Mouse (Mus musculus) Patski (cell line): ENCODE results near the gene Tstd1. TPM values are rescaled to one million over a fixed set of nuclear protein-coding genes. Genes with fewer than 3 reads are reported as not detected.

Source experiments
- ATAC-seq: fragments of 100-300 bp; one replicate; pipeline ENCODE4 v1.8.0; 2021
- CTCF ChIA-PET: fragments of 350-600 bp; sonication (Branson Sonifier 250); formaldehyde crosslinking; loops from one replicate; lab custom pipeline; 2022; ENCODE audit warnings: inconsistent platforms; lab: Charles Lee
- POLR2A ChIA-PET: fragments of 350-600 bp; sonication (Branson Sonifier 250); formaldehyde crosslinking; loops from one replicate; lab custom pipeline; 2022; ENCODE audit warnings: antibody characterized with exemption, inconsistent platforms; lab: Charles Lee
- DNase-seq: peaks from one replicate; pipeline ENCODE4 v3.0.0-alpha.2; 2011; ENCODE audit warnings: low read depth, low spot score
- H3K27me3 ChIP-seq: fragments of 371-371 bp; one replicate; pipeline ENCODE4 v1.5.1; 2021
- CTCF ChIP-seq: fragments of 100-300 bp; IDR thresholded peaks from one replicate; pipeline ENCODE4 v1.5.1; 2021
- in situ Hi-C: fragments of 300-500 bp; cut with MboI; formaldehyde crosslinking; loops from 3 replicates; pipeline ENCODE4 v1.11.1; 2018; ENCODE audit warnings: low pct_unique_long_range_greater_than_20kb, mixed read lengths
- polyA plus RNA-seq: library from polyadenylated mRNA; unstranded; gene quantifications from one replicate; pipeline ENCODE4 v1.2.3, GENCODE M21; 2021

Tstd1 gene
- polyA plus RNA-seq, 1 experiment from 2014 or later: 1.2 TPM

DNA sequence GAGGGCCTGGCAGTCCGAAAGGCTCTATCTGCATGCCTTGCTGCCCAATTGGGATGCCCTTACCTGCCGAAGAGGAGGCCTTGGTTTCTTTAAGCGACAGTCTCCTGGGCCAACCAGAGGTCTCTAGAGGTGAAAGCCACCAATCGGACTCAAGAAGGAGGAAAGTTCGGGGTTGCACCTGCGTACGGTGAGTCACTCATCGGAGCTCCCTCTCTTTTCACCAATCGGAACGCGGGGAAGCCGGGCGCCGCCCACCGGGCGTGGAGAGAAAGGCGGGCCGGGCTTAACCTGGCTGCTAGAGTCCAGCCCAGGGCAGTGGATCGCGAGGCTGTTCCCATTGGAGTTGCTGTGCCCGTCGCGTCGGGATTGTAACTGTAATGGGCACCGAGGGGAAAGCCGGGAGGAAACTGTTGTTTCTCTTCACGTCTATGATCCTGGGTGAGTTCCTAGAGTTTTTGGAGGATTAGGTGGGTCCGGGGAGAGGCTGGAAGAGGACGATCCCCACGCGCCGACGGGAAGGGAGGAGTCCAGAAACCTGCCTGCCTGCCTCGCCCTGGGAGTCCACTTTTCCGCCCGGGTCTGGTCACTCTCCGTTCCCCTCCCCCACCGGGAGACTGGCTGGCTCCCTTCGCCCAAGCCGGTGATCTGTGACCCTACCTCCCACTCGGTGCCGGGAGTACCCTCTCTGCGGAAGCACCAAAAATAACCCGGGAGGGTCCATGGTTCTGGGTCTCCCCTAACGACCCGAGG lies 18.8 kb downstream of the Tstd1 start, which contains the start of gene F11r:
TSS of gene F11r (plus strand) at position 272 of the 750 bp plus-strand sequence.
- ATAC-seq (peak; percentile 92), DNase-seq (no peak)
- ChIA-PET POLR2A (no interaction called here), CTCF (interaction anchor here (1.1 kb wide), 1 partner anchor 33 kb away, joined by 4 read pairs; no protein-coding TSS in a partner anchor)
- no peaks in the 10 kb centered on the region for H3K27me3 ChIP-seq
- in situ Hi-C loops: no loop called here
- TF ChIP-seq CTCF: no peak

DNA sequence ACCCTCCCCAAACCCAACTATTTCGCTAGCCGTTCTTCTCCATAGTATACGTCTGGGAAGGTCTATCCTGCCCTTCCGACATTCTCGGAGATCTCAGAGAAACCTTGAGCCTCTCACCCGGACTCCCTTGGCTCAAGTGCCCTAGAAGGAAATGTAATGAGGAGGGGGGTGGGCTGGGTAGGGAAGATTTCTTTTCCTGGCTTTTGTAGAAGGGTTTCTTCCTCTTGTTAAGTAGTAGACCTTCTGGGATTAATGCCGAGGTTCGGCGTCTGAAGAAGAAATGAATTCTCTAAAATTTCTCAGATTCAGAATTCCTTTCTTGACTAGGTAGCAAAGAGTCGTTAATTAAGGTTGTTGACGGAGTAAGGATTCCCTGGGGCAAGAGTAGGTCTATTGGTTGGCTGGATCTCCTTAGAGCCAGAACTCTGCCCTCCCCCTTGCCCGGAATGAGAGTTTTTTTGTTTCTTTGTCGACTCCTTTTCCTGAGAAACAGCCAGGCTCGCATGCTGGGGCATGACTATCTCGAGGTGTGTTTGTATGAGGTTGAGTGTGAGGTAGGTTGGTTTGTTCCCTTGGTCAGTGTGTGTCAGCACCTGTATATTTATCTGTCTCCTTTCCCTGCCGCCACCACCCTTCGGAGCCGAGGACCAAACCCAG lies 19.5 kb downstream of the Tstd1 start:
- DNase-seq: no peak
- in situ Hi-C loops: no loop called here
- POLR2A ChIA-PET: no interaction called here
- CTCF ChIA-PET: no interaction called here
- no peak for TF ChIP-seq CTCF
- no peak for ATAC-seq
- no peaks in the 10 kb centered on the region for H3K27me3 ChIP-seq

DNA sequence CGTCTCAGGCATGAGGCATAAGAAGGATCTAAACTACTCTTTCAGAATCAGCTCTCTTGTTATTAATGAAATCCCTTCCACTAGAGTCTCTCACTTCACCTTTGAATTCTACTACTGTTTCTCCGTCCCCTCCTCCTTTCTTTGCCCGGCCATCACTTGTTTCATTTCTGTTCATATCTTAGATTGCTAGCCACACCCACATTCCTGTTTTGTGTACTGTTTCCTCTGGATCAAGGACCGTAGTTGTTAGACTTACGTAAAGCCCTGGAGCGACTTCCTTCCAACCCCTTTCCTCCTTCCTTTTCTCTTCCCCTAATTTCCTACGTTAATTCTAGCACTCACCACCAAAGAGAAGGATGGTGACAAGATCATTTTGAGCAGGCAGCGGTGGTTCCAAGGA lies 20.4 kb downstream of the Tstd1 start:
- POLR2A ChIA-PET: interaction anchor here (1.1 to 1.4 kb wide), 2 partner anchors 14 to 26 kb away, joined by 3 to 5 read pairs; no protein-coding TSS in a partner anchor
- DNase-seq (no peak), ATAC-seq (no peak)

DNA sequence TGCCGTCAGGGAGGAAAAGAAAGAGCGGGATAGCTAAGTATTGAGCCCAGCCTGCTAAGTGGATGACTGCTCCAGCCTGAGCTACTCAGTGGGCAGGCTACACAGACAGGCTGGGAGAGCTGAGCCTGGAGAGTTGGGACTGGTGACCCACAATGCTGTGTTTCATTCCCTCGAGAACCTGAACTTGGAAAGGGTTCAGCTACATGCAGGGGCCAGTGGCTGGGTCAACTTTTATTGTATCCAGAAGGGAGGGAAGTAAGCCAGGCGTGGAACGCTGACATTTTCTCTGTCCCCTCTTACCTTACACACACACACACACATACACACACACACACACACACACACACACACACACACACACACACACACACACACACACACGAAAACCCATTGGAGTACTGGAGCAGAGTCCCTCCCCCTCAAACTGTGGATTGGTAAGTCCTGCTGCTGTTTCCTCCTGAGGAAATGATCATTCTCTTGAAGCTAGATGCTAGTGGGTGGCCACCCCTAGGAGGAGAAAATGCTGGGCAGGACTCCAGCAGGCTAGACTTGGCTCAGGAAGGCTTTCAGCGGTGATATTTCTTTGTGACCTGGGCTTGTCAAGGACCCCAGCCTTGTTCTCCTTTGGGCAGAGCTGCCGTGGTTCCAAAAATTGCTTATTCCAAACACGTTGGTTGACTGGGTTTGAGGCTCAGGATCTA lies 21.5 kb downstream of the Tstd1 start:
- ATAC-seq: no peak
- ChIA-PET POLR2A (interaction anchor here (0.7 to 1.9 kb wide), 4 partner anchors 15 to 197 kb away, joined by 3 to 5 read pairs (median 4); no protein-coding TSS in a partner anchor), CTCF (interaction anchor here (1.1 to 3.2 kb wide), 3 partner anchors 26 to 59 kb away, joined by 3 to 10 read pairs (median 3); no protein-coding TSS in a partner anchor)
- no peak for DNase-seq
- in situ Hi-C loops: no loop called here
- H3K27me3 ChIP-seq: no peaks in the 10 kb centered on the region
- TF ChIP-seq CTCF: no peak

More for the DNA sequence above, 20.4 kb downstream of the Tstd1 start:
- CTCF ChIA-PET: interaction anchor here (1.2 to 3.2 kb wide), 2 partner anchors 31 to 58 kb away, joined by 3 to 10 read pairs; no protein-coding TSS in a partner anchor
- in situ Hi-C loops: no loop called here
- no peaks in the 10 kb centered on the region for H3K27me3 ChIP-seq
- no peak for TF ChIP-seq CTCF

DNA sequence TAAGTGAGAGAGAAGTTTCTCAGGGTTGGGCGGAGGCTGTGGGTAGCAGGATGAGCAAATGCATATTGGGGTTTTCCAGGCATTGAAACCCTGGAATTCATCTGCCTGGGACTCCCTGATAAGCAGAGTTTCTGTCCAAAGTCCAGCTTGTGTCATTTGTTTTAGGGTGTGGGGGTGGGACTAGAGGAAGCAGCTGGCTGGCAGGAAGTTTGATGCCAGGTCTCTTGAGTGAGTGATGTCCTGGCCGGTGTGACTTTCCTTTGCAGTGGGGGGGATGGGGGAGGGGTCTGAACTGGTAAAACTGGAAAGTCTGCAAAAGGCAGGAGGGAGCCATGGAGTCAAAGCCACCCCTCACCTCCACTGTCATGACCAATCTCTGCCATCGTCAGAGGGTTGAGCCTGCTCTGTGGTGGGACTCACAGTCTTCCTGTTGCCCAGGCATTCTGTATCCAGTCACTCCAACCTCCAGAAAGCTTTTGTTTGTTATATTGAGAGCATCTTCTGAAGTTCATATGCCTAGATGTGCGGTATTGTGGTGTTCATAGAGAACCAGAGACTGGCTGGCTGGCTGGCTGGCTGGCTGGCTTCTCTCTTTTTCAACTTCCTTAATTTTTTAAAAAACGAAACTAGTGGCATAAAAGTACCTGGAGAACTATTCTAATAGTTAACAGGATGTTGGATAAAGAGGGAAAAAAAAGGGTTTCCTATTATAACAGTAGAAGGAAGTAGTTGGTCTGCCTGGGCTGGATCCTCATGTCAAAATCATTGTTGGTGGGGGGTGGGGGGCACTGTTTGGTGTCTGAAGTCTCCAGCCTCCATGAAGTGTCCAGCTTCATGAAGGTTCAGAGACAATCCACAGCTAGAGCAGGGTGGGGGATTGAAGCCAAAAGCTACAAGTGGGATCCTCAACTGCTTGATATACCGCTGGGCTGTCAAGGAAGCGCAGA lies 23.1 kb downstream of the Tstd1 start:
- no peak for DNase-seq
- POLR2A ChIA-PET: interaction anchor here (0.6 kb wide), 1 partner anchor 16 kb away, joined by 3 read pairs; no protein-coding TSS in a partner anchor

DNA sequence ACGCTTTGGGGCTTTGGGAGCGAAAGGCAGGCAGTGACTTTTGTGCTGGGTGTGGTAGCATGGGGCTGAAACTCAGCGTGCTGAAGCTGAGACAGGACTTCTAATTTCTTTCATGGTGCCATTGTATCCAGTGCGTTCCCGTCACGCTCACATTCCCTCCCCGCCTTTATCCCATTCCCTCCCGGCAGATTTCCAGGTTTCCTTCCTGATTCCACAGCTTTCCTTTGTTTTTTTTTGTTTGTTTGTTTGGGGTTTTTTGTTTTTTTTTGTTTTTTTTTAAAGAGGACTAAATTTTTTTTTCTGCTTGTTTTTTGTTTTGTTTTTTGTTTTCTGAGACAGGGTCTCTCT lies 23.7 kb downstream of the Tstd1 start:
- in situ Hi-C loops: no loop called here

More for the DNA sequence above, 23.1 kb downstream of the Tstd1 start:
- no peak for ATAC-seq
- CTCF ChIA-PET: interaction anchor here (0.9 to 3.2 kb wide), 3 partner anchors 28 to 31 kb away, joined by 4 to 10 read pairs (median 4); partner anchors contain the start of gene Usf1
- H3K27me3 ChIP-seq: no peaks in the 10 kb centered on the region
- in situ Hi-C loops: no loop called here
- TF ChIP-seq CTCF: no peak

DNA sequence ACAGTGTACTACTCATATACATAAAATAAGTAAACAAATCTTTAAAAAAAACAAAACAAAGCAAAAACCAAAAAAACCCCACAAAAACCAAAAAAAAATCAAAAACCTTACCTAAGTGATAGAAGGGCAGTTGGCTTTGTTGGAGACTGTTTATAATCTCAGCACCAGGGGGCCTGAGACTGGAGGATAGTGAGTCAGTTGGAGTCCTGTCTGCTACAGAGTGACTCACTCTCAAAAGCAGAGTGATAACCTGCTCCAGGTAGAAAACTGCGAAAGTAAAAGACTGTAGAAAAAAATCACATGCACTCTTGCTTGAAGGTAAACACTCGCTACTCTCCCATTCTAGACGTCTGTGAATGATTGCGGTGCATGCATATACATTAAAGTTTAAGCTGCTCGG lies 26.4 kb downstream of the Tstd1 start:
- no peak for DNase-seq
- peak; percentile 71 for ATAC-seq
- CTCF ChIA-PET: no interaction called here
- in situ Hi-C loops: no loop called here
- H3K27me3 ChIP-seq: no peaks in the 10 kb centered on the region
- no peak for TF ChIP-seq CTCF
- POLR2A ChIA-PET: no interaction called here

More for the DNA sequence above, 23.7 kb downstream of the Tstd1 start:
- no peaks in the 10 kb centered on the region for H3K27me3 ChIP-seq
- no peak for TF ChIP-seq CTCF
- ChIA-PET CTCF (interaction anchor here (0.9 to 1.1 kb wide), 2 partner anchors 28 to 31 kb away, joined by 4 read pairs; partner anchors contain the start of gene Usf1), POLR2A (no interaction called here)
- DNase-seq (no peak), ATAC-seq (no peak)

DNA sequence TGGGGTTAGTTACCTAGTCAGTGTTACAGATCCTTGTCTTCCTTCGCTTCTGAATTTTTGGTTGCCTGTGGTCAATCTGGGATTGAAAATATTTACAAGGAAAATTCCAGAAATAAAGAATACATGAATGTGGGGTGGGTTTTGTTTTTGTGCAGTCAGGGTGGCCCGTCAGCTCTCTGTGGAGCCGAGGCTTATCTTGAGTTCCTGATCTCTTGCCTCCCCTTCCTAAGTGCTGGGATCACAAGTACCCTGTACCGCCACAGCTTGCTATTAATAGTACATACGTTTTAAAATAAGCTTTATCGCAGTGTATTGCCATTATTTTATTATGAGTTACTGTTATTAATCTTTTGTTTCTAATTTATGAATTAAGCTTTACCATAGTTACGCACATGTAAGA lies 28.2 kb downstream of the Tstd1 start:
- no peaks in the 10 kb centered on the region for H3K27me3 ChIP-seq
- ChIA-PET CTCF (interaction anchor here (1.3 to 1.8 kb wide), 2 partner anchors 13 to 23 kb away, joined by 4 to 7 read pairs; no protein-coding TSS in a partner anchor), POLR2A (no interaction called here)
- DNase-seq: no peak
- ATAC-seq: no peak
- in situ Hi-C loops: no loop called here
- TF ChIP-seq CTCF: no peak

DNA sequence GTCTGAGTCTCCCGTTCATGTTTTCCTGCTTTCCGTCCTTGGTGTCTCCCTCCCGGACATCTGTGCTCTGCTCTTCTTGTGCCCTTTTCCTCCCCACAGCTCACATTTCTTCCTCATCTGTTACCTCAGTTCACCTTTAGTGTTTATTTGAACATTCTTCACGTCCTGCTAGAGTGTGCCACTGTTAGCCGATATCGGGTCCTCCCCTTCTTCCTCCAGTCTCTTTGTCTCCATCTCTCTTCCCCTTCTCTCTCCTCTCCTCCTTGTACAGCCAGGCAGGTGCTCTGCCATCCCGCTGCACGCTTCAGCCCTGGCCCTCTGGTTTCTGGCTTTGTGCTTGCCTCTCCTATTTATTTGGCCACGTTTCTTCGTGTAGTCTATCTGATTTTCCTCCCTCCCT lies 29.0 kb downstream of the Tstd1 start:
- ChIA-PET CTCF (no interaction called here), POLR2A (no interaction called here)
- no peak for TF ChIP-seq CTCF
- ATAC-seq (no peak), DNase-seq (no peak)
- H3K27me3 ChIP-seq: no peaks in the 10 kb centered on the region
- in situ Hi-C loops: no loop called here
